Mouse (Mus musculus): Measurements from ENCODE around the gene Zfp462. TPM values are rescaled to one million over a fixed set of nuclear protein-coding genes. Genes with fewer than 3 reads are reported as not detected.

Gene Zfp462
- polyA plus RNA-seq, 1 experiment = 8.4 TPM

- DNase-seq = no peak
- H3K4me1 ChIP-seq (ENCODE audit: control insufficient read depth, insufficient read depth, low read length) = peaks cover 6% of the 10 kb centered on the region
- 16% methylated on average over 7 of the region's 7 CpGs for WGBS
- H3K4me3 ChIP-seq (replicated peaks; ENCODE audit: extremely low read depth, low read depth, low read length) = peak overlapping the region; percentile 73
- TF ChIP-seq CTCF (IDR thresholded peaks at IDR 0.05; ENCODE audit: insufficient read depth, low read length) (no peak), POLR2A (IDR thresholded peaks at IDR 0.05; ENCODE audit: borderline replicate concordance, extremely low read depth, low read depth, low read length) (no peak)
Observed at GRCm38 (mm10) chr4:54949561-54949940, 4.7 kb downstream of the Zfp462 start.

- peaks cover 8% of the 10 kb centered on the region for H3K4me1 ChIP-seq (ENCODE audit: control insufficient read depth, insufficient read depth, low read length)
- TF ChIP-seq CTCF (IDR thresholded peaks at IDR 0.05; ENCODE audit: insufficient read depth, low read length) (no peak), POLR2A (IDR thresholded peaks at IDR 0.05; ENCODE audit: borderline replicate concordance, extremely low read depth, low read depth, low read length) (no peak)
- DNase-seq = no peak
- H3K4me3 ChIP-seq (replicated peaks; ENCODE audit: extremely low read depth, low read depth, low read length) = no peak overlapping the region
- 33% methylated on average over 2 of the region's 2 CpGs for WGBS
Observed at GRCm38 (mm10) chr4:54950136-54950535, 5.3 kb downstream of the Zfp462 start.

GRCm38 (mm10) chr4:54950866-54951265, 6.0 kb downstream of the Zfp462 start:
- no peak for TF ChIP-seq POLR2A (IDR thresholded peaks at IDR 0.05; ENCODE audit: borderline replicate concordance, extremely low read depth, low read depth, low read length)
- TF ChIP-seq CTCF (IDR thresholded peaks at IDR 0.05; ENCODE audit: insufficient read depth, low read length) = no peak
- Histone ChIP-seq H3K4me3 (replicated peaks; ENCODE audit: extremely low read depth, low read depth, low read length) (no peak overlapping the region), H3K4me1 (ENCODE audit: control insufficient read depth, insufficient read depth, low read length) (peaks cover 8% of the 10 kb centered on the region)
- no peak for DNase-seq
- 95% methylated on average over 2 of the region's 2 CpGs for WGBS

GRCm38 (mm10) chr4:54953657-54954395, 9.0 kb downstream of the Zfp462 start:
- peaks cover 8% of the 10 kb centered on the region for H3K4me1 ChIP-seq (ENCODE audit: control insufficient read depth, insufficient read depth, low read length)
- WGBS = 55% methylated on average over 9 of the region's 9 CpGs
- TF ChIP-seq CTCF (IDR thresholded peaks at IDR 0.05; ENCODE audit: insufficient read depth, low read length) (no peak), POLR2A (IDR thresholded peaks at IDR 0.05; ENCODE audit: borderline replicate concordance, extremely low read depth, low read depth, low read length) (no peak)
- no peak for DNase-seq
- H3K4me3 ChIP-seq (replicated peaks; ENCODE audit: extremely low read depth, low read depth, low read length) = no peak overlapping the region

GRCm38 (mm10) chr4:54954455-54954854, 9.6 kb downstream of the Zfp462 start:
- Histone ChIP-seq H3K4me3 (replicated peaks; ENCODE audit: extremely low read depth, low read depth, low read length) (no peak overlapping the region), H3K4me1 (ENCODE audit: control insufficient read depth, insufficient read depth, low read length) (peaks cover 8% of the 10 kb centered on the region)
- DNase-seq = no peak
- no peak for TF ChIP-seq CTCF (IDR thresholded peaks at IDR 0.05; ENCODE audit: insufficient read depth, low read length)
- TF ChIP-seq POLR2A (IDR thresholded peaks at IDR 0.05; ENCODE audit: borderline replicate concordance, extremely low read depth, low read depth, low read length) = no peak
- WGBS = 32% methylated on average over 3 of the region's 3 CpGs

- DNase-seq = no peak
- no peaks in the 10 kb centered on the region; the same call in 1 of the 2 replicates for H3K4me1 ChIP-seq (ENCODE audit: control insufficient read depth, insufficient read depth, low read length)
- 56% methylated on average over 4 of the region's 4 CpGs for WGBS
- no peak overlapping the region for H3K4me3 ChIP-seq (replicated peaks; ENCODE audit: extremely low read depth, low read depth, low read length)
- TF ChIP-seq POLR2A (IDR thresholded peaks at IDR 0.05; ENCODE audit: borderline replicate concordance, extremely low read depth, low read depth, low read length) (no peak), CTCF (IDR thresholded peaks at IDR 0.05; ENCODE audit: insufficient read depth, low read length) (no peak)
Observed at GRCm38 (mm10) chr4:54960776-54961175, 15.9 kb downstream of the Zfp462 start.

GRCm38 (mm10) chr4:54962141-54962540, 17.3 kb downstream of the Zfp462 start:
- DNase-seq = no peak
- Histone ChIP-seq H3K4me3 (replicated peaks; ENCODE audit: extremely low read depth, low read depth, low read length) (no peak overlapping the region), H3K4me1 (ENCODE audit: control insufficient read depth, insufficient read depth, low read length) (no peaks in the 10 kb centered on the region; the same call in 1 of the 2 replicates)
- 73% methylated on average over 4 of the region's 4 CpGs for WGBS
- TF ChIP-seq POLR2A (IDR thresholded peaks at IDR 0.05; ENCODE audit: borderline replicate concordance, extremely low read depth, low read depth, low read length) = no peak
- no peak for TF ChIP-seq CTCF (IDR thresholded peaks at IDR 0.05; ENCODE audit: insufficient read depth, low read length)

GRCm38 (mm10) chr4:54963551-54963950, 18.7 kb downstream of the Zfp462 start:
- 87% methylated on average over 7 of the region's 7 CpGs for WGBS
- Histone ChIP-seq H3K4me3 (replicated peaks; ENCODE audit: extremely low read depth, low read depth, low read length) (no peak overlapping the region), H3K4me1 (ENCODE audit: control insufficient read depth, insufficient read depth, low read length) (peaks cover 3% of the 10 kb centered on the region)
- TF ChIP-seq CTCF (IDR thresholded peaks at IDR 0.05; ENCODE audit: insufficient read depth, low read length) (no peak), POLR2A (IDR thresholded peaks at IDR 0.05; ENCODE audit: borderline replicate concordance, extremely low read depth, low read depth, low read length) (no peak)
- DNase-seq = no peak

- DNase-seq = peak; percentile 59
- TF ChIP-seq CTCF (IDR thresholded peaks at IDR 0.05; ENCODE audit: insufficient read depth, low read length) = no peak
- no peak for TF ChIP-seq POLR2A (IDR thresholded peaks at IDR 0.05; ENCODE audit: borderline replicate concordance, extremely low read depth, low read depth, low read length)
- Histone ChIP-seq H3K4me1 (ENCODE audit: control insufficient read depth, insufficient read depth, low read length) (peaks cover 3% of the 10 kb centered on the region), H3K4me3 (replicated peaks; ENCODE audit: extremely low read depth, low read depth, low read length) (no peak overlapping the region)
- WGBS = 73% methylated on average over 9 of the region's 9 CpGs
Observed at GRCm38 (mm10) chr4:54965169-54965695, 20.4 kb downstream of the Zfp462 start.

All from lung, adult 2 months (tissue).